Mouse (Mus musculus) adipocyte (in vitro differentiated cells): ENCODE results near the gene Lgr4.

Source experiments
- DNase-seq: peaks from one replicate; pipeline ENCODE4 v3.0.0-alpha.2; 2016; ENCODE audit warnings: low spot score

Lgr4 gene

GRCm38 (mm10) chr2:109949519-109949918 is 32.1 kb downstream of the Lgr4 start:
- DNase-seq: no peak

- peak; percentile 80 for DNase-seq
Observed at GRCm38 (mm10) chr2:109950311-109950710, 32.9 kb downstream of the Lgr4 start.

- peak; percentile 79 for DNase-seq
Observed at GRCm38 (mm10) chr2:109951050-109951449, 33.6 kb downstream of the Lgr4 start.

GRCm38 (mm10) chr2:109953048-109953717 is 35.7 kb downstream of the Lgr4 start:
- no peak for DNase-seq

GRCm38 (mm10) chr2:109953893-109954292 is 36.4 kb downstream of the Lgr4 start:
- DNase-seq: no peak

GRCm38 (mm10) chr2:109955060-109955459 is 37.6 kb downstream of the Lgr4 start:
- peak; percentile 49 for DNase-seq

GRCm38 (mm10) chr2:109955910-109956309 is 38.5 kb downstream of the Lgr4 start:
- peak; percentile 52 for DNase-seq

GRCm38 (mm10) chr2:109956785-109957184 is 39.3 kb downstream of the Lgr4 start:
- peak; percentile 80 for DNase-seq

- DNase-seq: peak; percentile 88
Observed at GRCm38 (mm10) chr2:109958692-109959406, 41.4 kb downstream of the Lgr4 start.

GRCm38 (mm10) chr2:109959407-109960075 is 42.1 kb downstream of the Lgr4 start:
- DNase-seq: peak; percentile 26

GRCm38 (mm10) chr2:109960246-109960645 is 42.8 kb downstream of the Lgr4 start:
- peak; percentile 86 for DNase-seq

- DNase-seq: no peak
Observed at GRCm38 (mm10) chr2:109961174-109961573, 43.7 kb downstream of the Lgr4 start.

GRCm38 (mm10) chr2:109963591-109964258 is 46.3 kb downstream of the Lgr4 start:
- DNase-seq: no peak

- DNase-seq: no peak
Observed at GRCm38 (mm10) chr2:109965753-109966420, 48.4 kb downstream of the Lgr4 start.

GRCm38 (mm10) chr2:109966863-109967262 is 49.4 kb downstream of the Lgr4 start:
- DNase-seq: no peak

- no peak for DNase-seq
Observed at GRCm38 (mm10) chr2:109969381-109969780, 51.9 kb downstream of the Lgr4 start.

GRCm38 (mm10) chr2:109969926-109970532 is 52.6 kb downstream of the Lgr4 start:
- DNase-seq: no peak

- no peak for DNase-seq
Observed at GRCm38 (mm10) chr2:109970744-109971410, 53.4 kb downstream of the Lgr4 start.

GRCm38 (mm10) chr2:109972310-109972709 is 54.9 kb downstream of the Lgr4 start:
- no peak for DNase-seq

- peak; percentile 38 for DNase-seq
Observed at GRCm38 (mm10) chr2:109972922-109973321, 55.5 kb downstream of the Lgr4 start.

GRCm38 (mm10) chr2:109974807-109975206 is 57.4 kb downstream of the Lgr4 start:
- DNase-seq: no peak
